Mouse (Mus musculus): ENCODE data around the gene Antxr1.

Gene Antxr1

GRCm38 (mm10) chr6:87287251-87287650 lies 48.4 kb downstream of the Antxr1 start:
- no peak for DNase-seq

DNA sequence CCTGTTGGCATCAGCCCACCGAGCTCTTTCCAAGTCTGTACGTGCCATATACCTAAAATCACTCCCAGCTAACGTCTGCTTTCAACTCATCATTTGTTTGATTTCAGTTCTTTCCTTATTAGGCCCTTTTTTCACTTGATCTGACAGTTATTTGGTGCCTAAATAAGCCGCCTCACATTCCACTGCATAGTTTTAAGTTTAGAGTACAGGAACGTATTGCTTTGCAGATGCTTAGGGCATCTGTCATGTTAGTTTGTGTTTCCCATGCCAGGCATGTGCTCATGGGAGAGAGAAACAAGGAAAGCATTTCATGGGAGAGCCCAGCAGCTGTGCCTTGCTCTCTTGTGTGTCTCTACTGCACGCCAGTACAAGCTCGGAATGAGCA lies 50.3 kb downstream of the Antxr1 start:
- no peak for DNase-seq

- DNase-seq, result no peak
Observed at GRCm38 (mm10) chr6:87284716-87285364, 50.8 kb downstream of the Antxr1 start.

DNA sequence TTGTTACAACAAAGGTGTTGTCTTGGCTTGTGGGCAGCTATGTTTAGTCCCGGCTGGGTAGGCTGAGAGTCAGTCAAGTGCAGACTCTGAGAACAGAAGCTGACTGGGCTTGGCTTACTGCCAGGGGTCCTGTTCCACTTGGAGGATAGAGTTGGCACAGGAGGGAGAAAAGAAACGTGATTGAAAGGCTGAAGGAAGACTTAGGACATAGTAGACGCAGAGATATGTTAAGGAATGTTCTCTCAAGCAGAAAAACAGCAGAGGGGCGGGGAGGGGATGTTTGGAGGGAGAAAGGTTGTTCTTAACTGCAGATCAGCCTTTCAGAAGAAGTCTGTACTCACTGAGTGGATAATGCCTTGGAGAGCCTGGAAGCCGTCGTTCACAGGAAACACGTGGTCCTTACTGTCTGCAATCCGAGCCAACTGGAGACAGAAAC lies 53.3 kb downstream of the Antxr1 start:
- peak; percentile 62 to 75 for DNase-seq

DNA sequence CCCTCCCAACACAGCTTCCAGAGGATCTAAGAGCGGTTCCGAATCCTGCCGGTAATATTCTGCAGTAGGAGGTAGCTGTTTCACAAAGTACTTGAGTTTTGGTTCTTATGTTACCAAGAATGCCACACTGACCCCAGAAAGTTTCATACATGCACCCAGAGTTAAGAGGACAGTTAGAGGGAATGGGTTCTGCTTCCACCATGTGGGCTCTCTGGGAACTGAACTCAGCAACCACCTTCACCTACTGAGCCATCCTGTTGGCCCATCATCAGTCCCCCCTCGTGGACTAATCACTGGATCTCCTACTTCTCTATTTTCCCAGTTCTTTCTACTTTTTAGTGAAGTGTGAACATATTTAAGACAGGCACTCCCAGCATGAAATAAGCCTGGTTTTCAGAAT lies 53.9 kb downstream of the Antxr1 start:
- DNase-seq, result no peak

GRCm38 (mm10) chr6:87278151-87278550 lies 57.5 kb downstream of the Antxr1 start:
- no peak for DNase-seq

GRCm38 (mm10) chr6:87277527-87277926 lies 58.1 kb downstream of the Antxr1 start:
- DNase-seq, result peak; percentile 36 to 50

GRCm38 (mm10) chr6:87276941-87277340 lies 58.7 kb downstream of the Antxr1 start:
- peak; percentile 35 to 43 for DNase-seq

DNA sequence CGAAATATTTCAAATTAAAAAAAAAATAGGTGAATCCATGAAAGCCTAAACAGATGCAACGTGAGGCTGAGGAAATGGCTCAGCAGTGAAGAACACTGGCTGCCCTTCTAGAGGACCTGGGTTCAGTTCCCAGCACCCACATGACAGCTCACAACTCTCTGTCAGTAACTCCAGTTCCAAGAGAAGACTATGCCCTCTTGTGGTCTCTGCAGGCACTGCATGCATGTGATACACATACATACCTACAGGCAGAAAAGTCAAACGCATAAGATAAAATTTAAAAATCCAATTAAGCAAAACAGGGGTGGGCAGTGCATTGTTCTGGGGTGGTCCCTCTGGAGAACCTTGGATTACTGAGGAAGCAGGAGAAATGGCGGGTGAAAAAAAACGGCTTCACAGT lies 60.8 kb downstream of the Antxr1 start:
- peak in 1 of 2 experiments; percentile 51 for DNase-seq

DNA sequence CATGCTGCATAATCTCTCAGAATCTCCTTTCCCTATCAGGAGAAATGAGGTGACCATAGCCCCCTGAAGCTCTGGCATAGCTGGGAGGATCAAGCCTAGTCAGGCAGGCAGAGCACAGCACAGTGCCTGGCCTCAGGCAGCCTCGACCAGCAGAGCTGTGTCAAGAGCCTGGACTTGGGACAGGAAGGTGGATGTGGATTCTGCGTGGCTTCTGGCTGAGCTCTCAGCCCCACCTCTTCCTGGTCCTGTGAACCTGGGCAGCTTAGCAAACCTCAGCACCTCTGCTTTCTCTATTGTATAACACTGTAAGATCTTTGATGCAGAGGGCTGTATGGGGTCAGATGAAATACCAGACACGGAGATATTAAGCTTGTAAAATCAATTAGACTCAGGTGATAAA lies 61.8 kb downstream of the Antxr1 start:
- no peak for DNase-seq

DNA sequence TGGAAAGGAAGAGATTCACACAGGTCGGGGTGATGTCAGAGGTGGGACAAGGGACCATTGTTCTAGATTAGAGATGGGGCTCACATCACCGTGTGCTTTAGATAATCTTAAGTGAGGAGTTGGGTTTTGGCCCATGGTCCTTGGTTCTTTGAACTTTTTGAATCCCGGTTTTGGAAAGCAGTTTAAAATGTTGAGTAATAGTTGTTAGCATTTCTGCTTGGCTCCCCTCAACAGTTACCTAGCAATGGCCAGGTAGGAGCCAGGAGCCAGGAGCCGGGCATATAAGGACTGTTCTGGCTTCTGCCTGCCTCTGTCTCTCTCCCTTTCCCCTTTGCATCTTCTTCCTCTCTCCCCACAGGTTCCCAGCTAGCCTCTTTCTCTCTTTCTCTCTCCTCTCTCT lies 62.5 kb downstream of the Antxr1 start:
- no peak for DNase-seq

- no peak for DNase-seq
Observed at GRCm38 (mm10) chr6:87272202-87272601, 63.4 kb downstream of the Antxr1 start.

DNA sequence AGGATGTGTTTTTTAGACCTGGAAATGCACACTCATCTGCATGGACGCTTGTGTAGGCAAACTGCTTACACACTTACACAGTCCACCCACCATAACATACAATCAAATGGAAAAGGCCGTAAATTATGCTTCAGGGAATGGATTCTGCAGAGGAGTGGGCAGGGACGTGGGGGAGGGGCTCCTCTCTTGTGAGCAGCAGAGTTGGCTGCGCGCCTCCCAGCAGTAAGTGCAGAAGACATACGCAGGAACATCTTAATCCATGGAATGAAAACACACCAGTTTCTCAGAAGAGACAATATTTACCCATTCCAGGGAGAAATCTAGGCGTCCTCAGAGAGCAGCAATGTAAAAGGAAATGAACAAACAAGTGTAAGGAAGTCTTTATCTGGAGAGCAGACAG lies 65.2 kb downstream of the Antxr1 start:
- DNase-seq, result peak; percentile 34 to 47

DNA sequence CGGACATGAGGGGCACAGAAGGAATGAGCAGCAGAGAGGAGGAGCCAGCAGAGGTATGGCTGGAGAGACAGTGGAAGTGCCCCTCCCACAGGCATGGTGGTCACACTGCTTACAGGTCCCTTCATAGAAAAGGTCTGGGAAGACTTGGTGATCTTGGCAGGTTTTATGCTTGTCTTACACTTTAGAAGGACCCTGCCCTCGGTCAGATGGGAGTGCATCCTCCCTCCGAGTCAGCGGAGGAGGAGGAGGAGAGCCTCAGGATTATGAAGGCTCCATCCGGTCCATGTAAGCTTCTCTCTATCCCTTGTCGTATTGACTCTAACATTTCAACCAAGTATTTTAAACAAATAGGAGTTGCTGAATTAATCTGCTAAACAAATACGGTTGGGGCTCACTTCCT lies 65.7 kb downstream of the Antxr1 start:
- no peak for DNase-seq

GRCm38 (mm10) chr6:87262666-87263065 lies 73.0 kb downstream of the Antxr1 start:
- no peak for DNase-seq

- DNase-seq, result peak; percentile 36 to 39
Observed at GRCm38 (mm10) chr6:87258976-87259375, 76.6 kb downstream of the Antxr1 start.

- DNase-seq, result peak in 1 of 2 experiments; percentile 22
Observed at GRCm38 (mm10) chr6:87257981-87258775, 77.4 kb downstream of the Antxr1 start.

DNA sequence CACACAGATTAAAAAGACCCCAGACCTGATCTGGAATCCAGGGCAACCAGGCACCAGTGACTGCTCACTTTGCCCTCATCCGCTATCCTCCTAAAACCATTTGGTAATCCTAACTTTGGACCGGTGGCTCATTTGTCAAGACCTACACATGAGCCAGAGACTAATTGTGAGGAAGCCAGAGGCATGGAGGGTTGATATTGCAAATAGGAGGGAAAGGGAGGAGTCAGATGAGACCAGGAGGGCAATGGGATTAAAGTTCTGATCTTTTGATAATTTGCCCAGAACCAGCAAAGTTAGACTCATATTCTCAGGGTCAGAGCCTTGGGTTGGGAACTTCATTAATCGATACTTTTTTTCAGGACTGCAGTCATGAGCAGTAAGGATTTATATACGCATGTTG lies 78.2 kb downstream of the Antxr1 start:
- DNase-seq, result no peak

DNA sequence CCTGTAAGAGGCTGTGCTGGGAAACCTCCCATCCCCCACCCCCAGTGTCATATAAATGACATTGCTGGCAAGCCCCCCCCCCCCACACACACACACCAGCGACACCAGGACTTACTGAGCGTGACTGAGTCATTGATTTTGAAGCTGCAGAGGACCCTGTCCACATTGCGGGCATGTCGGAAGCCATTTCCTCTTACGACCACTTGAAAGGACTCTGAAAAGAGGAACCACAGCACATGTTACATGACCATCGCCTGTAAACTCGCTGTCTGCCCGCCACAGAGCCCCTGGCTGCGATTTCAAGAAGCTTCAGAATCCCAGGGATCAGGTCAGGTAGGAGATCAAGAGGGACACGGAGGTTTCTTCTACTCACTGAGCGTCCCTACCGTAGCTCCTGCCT lies 80.0 kb downstream of the Antxr1 start:
- DNase-seq, result no peak

DNA sequence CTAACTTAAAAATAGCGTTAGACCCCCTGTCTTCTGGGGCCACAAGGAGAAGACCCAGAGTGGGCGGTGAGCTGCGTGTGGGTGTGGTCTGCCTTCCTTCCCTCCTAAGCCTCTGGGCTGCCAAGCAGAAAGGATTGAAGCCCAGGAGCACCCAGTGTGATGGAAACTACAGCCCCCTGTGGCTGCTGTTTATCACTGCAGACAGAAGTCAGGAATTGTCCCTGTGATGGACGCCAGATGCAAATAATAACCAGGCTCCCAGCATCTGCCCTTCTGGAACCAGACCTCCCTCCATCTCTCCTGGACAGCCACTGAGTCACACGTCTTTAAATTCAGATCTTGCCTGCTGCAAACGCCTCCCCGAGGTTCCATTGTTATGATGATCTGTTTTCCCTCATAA lies 80.9 kb downstream of the Antxr1 start:
- DNase-seq, result no peak

- DNase-seq, result peak; percentile 19 to 27
Observed at GRCm38 (mm10) chr6:87251716-87252115, 83.9 kb downstream of the Antxr1 start.

DNA sequence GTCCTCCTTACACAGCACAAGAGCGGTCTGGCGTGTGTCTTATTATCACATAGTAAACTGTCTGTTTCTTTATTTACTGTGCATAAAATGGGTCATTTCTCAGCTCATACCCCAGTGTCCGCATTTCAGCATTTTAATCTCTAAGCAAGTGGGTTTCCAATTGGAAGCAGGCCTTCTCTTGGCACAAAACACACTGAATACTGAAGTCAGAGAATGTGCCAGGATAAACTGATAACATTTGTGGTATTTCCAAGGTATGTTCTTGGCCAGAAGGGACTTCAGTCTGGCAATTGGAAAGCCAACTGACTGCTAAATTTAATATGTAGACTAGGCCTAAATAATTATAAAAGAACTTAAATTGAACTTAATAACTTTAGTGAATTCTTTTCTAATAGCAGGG lies 84.9 kb downstream of the Antxr1 start:
- peak; percentile 24 to 66 for DNase-seq

- no peak for DNase-seq
Observed at GRCm38 (mm10) chr6:87248226-87248834, 87.3 kb downstream of the Antxr1 start.

Measured in cerebellum, postnatal 14 days (tissue).